Mouse (Mus musculus) E14TG2a.4 (cell line): ENCODE data around the gene Parp3.
A peak's percentile ranks its signal among the peaks of the same experiment; 100 is the strongest.

Source experiments
- H3K27me3 ChIP-seq: 2 replicates; pipeline ENCODE4 v1.6.1; 2014; ENCODE audit warnings: low read length, control low read depth; ENCODE audit not compliant: insufficient read depth
- H3K36me3 ChIP-seq: 2 replicates; pipeline ENCODE4 v1.6.1; 2014; ENCODE audit warnings: low read length, control low read depth; ENCODE audit not compliant: insufficient read depth
- H3K4me1 ChIP-seq: replicated peaks from 2 replicates; pipeline ENCODE4 v1.6.1; 2014; ENCODE audit warnings: low read depth, low read length, control low read depth
- H3K4me3 ChIP-seq: replicated peaks from 2 replicates; pipeline ENCODE4 v1.5.1; 2014; ENCODE audit warnings: mild to moderate bottlenecking, low read length
- H3K9me3 ChIP-seq: 2 replicates; pipeline ENCODE4 v1.6.1; 2014; ENCODE audit warnings: low read length, control low read depth
- CTCF ChIP-seq: conservative IDR thresholded peaks from 2 replicates; pipeline ENCODE4 v1.5.1; 2014; ENCODE audit warnings: low read length
- NANOG ChIP-seq: IDR thresholded peaks from 2 replicates; pipeline ENCODE4 v1.6.1; 2014; ENCODE audit warnings: borderline replicate concordance, low read length, mixed read lengths
- POU5F1 ChIP-seq: IDR thresholded peaks from 2 replicates; pipeline ENCODE4 v1.6.1; 2014; ENCODE audit warnings: low read length, borderline replicate concordance

Parp3 gene

GRCm38 (mm10) chr9:106442680-106443079 lies 34.1 kb downstream of the Parp3 start:
- TF ChIP-seq CTCF (no peak), NANOG (no peak), POU5F1 (no peak)
- Histone ChIP-seq H3K4me1 (peaks cover 31% of the 10 kb centered on the region), H3K4me3 (no peak overlapping the region), H3K9me3 (no peaks in the 10 kb centered on the region), H3K36me3 (peaks cover 31% of the 10 kb centered on the region), H3K27me3 (peaks cover 6% of the 10 kb centered on the region)

GRCm38 (mm10) chr9:106436566-106436965 lies 40.2 kb downstream of the Parp3 start:
- H3K9me3 ChIP-seq = no peaks in the 10 kb centered on the region
- H3K27me3 ChIP-seq = peaks cover 6% of the 10 kb centered on the region
- peaks cover 65% of the 10 kb centered on the region for H3K4me1 ChIP-seq
- H3K4me3 ChIP-seq = peak overlapping the region; percentile 80; the same call in 1 of the 2 replicates
- no peak for TF ChIP-seq NANOG
- no peak for TF ChIP-seq POU5F1
- TF ChIP-seq CTCF = no peak
- H3K36me3 ChIP-seq = peaks cover 60% of the 10 kb centered on the region

- Histone ChIP-seq H3K9me3 (no peaks in the 10 kb centered on the region), H3K4me3 (no peak overlapping the region), H3K36me3 (peaks cover 66% of the 10 kb centered on the region), H3K27me3 (no peaks in the 10 kb centered on the region), H3K4me1 (peaks cover 65% of the 10 kb centered on the region)
- TF ChIP-seq NANOG (no peak), CTCF (no peak), POU5F1 (no peak)
These were observed 43.4 kb downstream of the Parp3 start for GRCm38 (mm10) chr9:106433389-106433788.

- no peaks in the 10 kb centered on the region for H3K27me3 ChIP-seq
- peaks cover 49% of the 10 kb centered on the region for H3K36me3 ChIP-seq
- no peak for TF ChIP-seq CTCF
- TF ChIP-seq NANOG = no peak
- no peak for TF ChIP-seq POU5F1
- H3K9me3 ChIP-seq = no peaks in the 10 kb centered on the region
- H3K4me3 ChIP-seq = peak overlapping the region; percentile 96
- H3K4me1 ChIP-seq = peaks cover 40% of the 10 kb centered on the region
These were observed 46.8 kb downstream of the Parp3 start for GRCm38 (mm10) chr9:106430015-106430264.

GRCm38 (mm10) chr9:106429221-106430014 lies 47.3 kb downstream of the Parp3 start, which contains the start of gene Rpl29:
Gene Rpl29 (plus strand): TSS chr9:106429454.
- H3K27me3 ChIP-seq = no peaks in the 10 kb centered on the region
- no peak for TF ChIP-seq NANOG
- no peak for TF ChIP-seq POU5F1
- no peak for TF ChIP-seq CTCF
- H3K4me1 ChIP-seq = peaks cover 40% of the 10 kb centered on the region
- peaks cover 44% of the 10 kb centered on the region for H3K36me3 ChIP-seq
- H3K4me3 ChIP-seq = peak within 1 kb of the TSS; percentile 96
- H3K9me3 ChIP-seq = no peaks in the 10 kb centered on the region

- TF ChIP-seq CTCF (no peak), NANOG (no peak)
- peaks cover 39% of the 10 kb centered on the region for H3K4me1 ChIP-seq
- H3K36me3 ChIP-seq = peaks cover 37% of the 10 kb centered on the region
- H3K27me3 ChIP-seq = no peaks in the 10 kb centered on the region
- H3K9me3 ChIP-seq = no peaks in the 10 kb centered on the region
- peak overlapping the region; percentile 96 for H3K4me3 ChIP-seq
These were observed 48.0 kb downstream of the Parp3 start for GRCm38 (mm10) chr9:106428719-106429220.

- no peaks in the 10 kb centered on the region for H3K9me3 ChIP-seq
- H3K36me3 ChIP-seq = no peaks in the 10 kb centered on the region
- H3K27me3 ChIP-seq = peaks cover 15% of the 10 kb centered on the region
- peak; percentile 59 for TF ChIP-seq CTCF
- no peak for TF ChIP-seq POU5F1
- H3K4me3 ChIP-seq = no peak overlapping the region
- peaks cover 59% of the 10 kb centered on the region for H3K4me1 ChIP-seq
These were observed 54.9 kb downstream of the Parp3 start for GRCm38 (mm10) chr9:106421865-106422160.

GRCm38 (mm10) chr9:106421033-106421864 lies 55.5 kb downstream of the Parp3 start:
- Histone ChIP-seq H3K4me3 (0 out of 2 replicates have a peak overlapping the region, but pooled peaks have one; percentile 41), H3K9me3 (no peaks in the 10 kb centered on the region), H3K36me3 (no peaks in the 10 kb centered on the region), H3K27me3 (peaks cover 15% of the 10 kb centered on the region), H3K4me1 (peaks cover 59% of the 10 kb centered on the region)
- TF ChIP-seq CTCF (no peak), POU5F1 (no peak), NANOG (no peak)

- Histone ChIP-seq H3K4me1 (peaks cover 58% of the 10 kb centered on the region), H3K4me3 (no peak overlapping the region), H3K27me3 (peaks cover 15% of the 10 kb centered on the region), H3K9me3 (no peaks in the 10 kb centered on the region), H3K36me3 (no peaks in the 10 kb centered on the region)
- TF ChIP-seq POU5F1 = no peak
- TF ChIP-seq NANOG = no peak
- no peak for TF ChIP-seq CTCF
These were observed 56.1 kb downstream of the Parp3 start for GRCm38 (mm10) chr9:106420608-106421007.
